8 mouse cellular contexts compared by ENCODE assay signal in genomic region chr19:23687296-23688021, GRCm38 (mm10). TPM values are rescaled to one million over a fixed set of nuclear protein-coding genes. Genes with fewer than 3 reads are reported as not detected.
A peak's percentile ranks its signal among the peaks of the same experiment; 100 is the strongest.
DNase-seq lines count a peak whose midpoint lies in the region; ATAC-seq and TF ChIP-seq lines count a peak whose summit lies in the region.

Gene Ptar1, plus strand, starts transcription at chr19:23687429.

- peak within 1 kb of the TSS; percentile 92 for H3K9ac ChIP-seq in forebrain, embryonic 14.5 days (ENCODE audit: low read length)
- H3K9ac ChIP-seq in neural tube, embryonic 15.5 days (replicated peaks), result peak within 1 kb of the TSS; percentile 96

- no peak for ATAC-seq in G1E (ENCODE audit: extremely low read depth, insufficient number of reproducible peaks, low FRiP score, poor library complexity, severe bottlenecking)
- peak; percentile 94 for ATAC-seq in forebrain, embryonic 14.5 days
- ATAC-seq in neural tube, embryonic 15.5 days (ENCODE audit: low FRiP score), result peak; percentile 95

- H3K4me1 ChIP-seq in G1E (ENCODE audit: insufficient read depth, low read depth, low read length), result peaks cover 9% of the 10 kb centered on the region
- H3K4me1 ChIP-seq in forebrain, embryonic 14.5 days (ENCODE audit: control insufficient read depth, insufficient read depth, low read length), result peaks cover 6% of the 10 kb centered on the region; the same call in 1 of the 2 replicates
- no peaks in the 10 kb centered on the region for H3K4me1 ChIP-seq in lung, adult 2 months (ENCODE audit: control insufficient read depth, insufficient read depth, low read length)
- H3K4me1 ChIP-seq in neural tube, embryonic 15.5 days, result peaks cover 19% of the 10 kb centered on the region

- peaks cover 9% of the 10 kb centered on the region for H3K36me3 ChIP-seq in G1E (replicated peaks)
- no peaks in the 10 kb centered on the region for H3K36me3 ChIP-seq in forebrain, embryonic 14.5 days (ENCODE audit: control insufficient read depth, insufficient read depth, low read length)
- H3K36me3 ChIP-seq in neural tube, embryonic 15.5 days, result no peaks in the 10 kb centered on the region

- no peaks in the 10 kb centered on the region for H3K9me3 ChIP-seq in G1E (replicated peaks)
- no peaks in the 10 kb centered on the region for H3K9me3 ChIP-seq in forebrain, embryonic 14.5 days (replicated peaks; ENCODE audit: control insufficient read depth, low read length)
- no peaks in the 10 kb centered on the region for H3K9me3 ChIP-seq in neural tube, embryonic 15.5 days (replicated peaks)

- peak within 1 kb of the TSS; percentile 71 for H3K4me2 ChIP-seq in forebrain, embryonic 14.5 days (ENCODE audit: low read length)
- H3K4me2 ChIP-seq in neural tube, embryonic 15.5 days, result peak within 1 kb of the TSS; percentile 76

- no peak for TF ChIP-seq CTCF in G1E (IDR thresholded peaks at IDR 0.05; ENCODE audit: low read depth, low read length)
- no peak for TF ChIP-seq CTCF in lung, adult 2 months (IDR thresholded peaks at IDR 0.05; ENCODE audit: insufficient read depth, low read length)

- peak; percentile 97 for DNase-seq in G1E (ENCODE audit: low spot score)
- DNase-seq in cerebellum, adult 11 months, result peak; percentile 88
- peak; percentile 88 for DNase-seq in forebrain, embryonic 14.5 days (ENCODE audit: low spot score)
- peak; percentile 87 for DNase-seq in heart, postnatal 25 days (ENCODE audit: low spot score)
- DNase-seq in layer of hippocampus, adult 18-20 months (ENCODE audit: low spot score in 2 of 2), result peak; percentile 73 to 87
- DNase-seq in lung, adult 2 months, result peak; percentile 95
- peak; percentile 96 for DNase-seq in testis, postnatal 10 days (ENCODE audit: low spot score)

- intact Hi-C loops in heart, postnatal 25 days (cut with DNase I), result loop anchor here (1.0 to 10.0 kb wide), 3 partner anchors 71 to 595 kb away; partner anchors contain the start of genes Apba1, Fam189a2 and Fxn

- peak within 1 kb of the TSS; percentile 96 for H3K4me3 ChIP-seq in G1E (ENCODE audit: low read depth, low read length)
- peak within 1 kb of the TSS; percentile 77 for H3K4me3 ChIP-seq in forebrain, embryonic 14.5 days (ENCODE audit: low read depth, low read length)
- peak within 1 kb of the TSS; percentile 67 for H3K4me3 ChIP-seq in lung, adult 2 months (replicated peaks; ENCODE audit: extremely low read depth, low read depth, low read length)
- peak within 1 kb of the TSS; percentile 89 for H3K4me3 ChIP-seq in neural tube, embryonic 15.5 days (replicated peaks)

- H3K27me3 ChIP-seq in G1E (ENCODE audit: insufficient read depth, low read length), result no peaks in the 10 kb centered on the region
- H3K27me3 ChIP-seq in forebrain, embryonic 14.5 days (replicated peaks; ENCODE audit: control insufficient read depth, insufficient read depth, low read length), result no peaks in the 10 kb centered on the region
- H3K27me3 ChIP-seq in neural tube, embryonic 15.5 days (replicated peaks), result no peaks in the 10 kb centered on the region

- peak; percentile 87; the same call in 1 of the 2 replicates for TF ChIP-seq POLR2A in lung, adult 2 months (IDR thresholded peaks at IDR 0.05; ENCODE audit: borderline replicate concordance, extremely low read depth, low read depth, low read length)

- H3K27ac ChIP-seq in forebrain, embryonic 14.5 days (ENCODE audit: low read depth, low read length), result peak within 1 kb of the TSS; percentile 88
- H3K27ac ChIP-seq in neural tube, embryonic 15.5 days (replicated peaks), result peak within 1 kb of the TSS; percentile 98

- under 1% methylated on average over 84 of the region's 93 CpGs for WGBS in forebrain, embryonic 14.5 days
- WGBS in lung, adult 2 months, result under 1% methylated on average over 91 of the region's 93 CpGs
- WGBS in neural tube, embryonic 15.5 days, result under 1% methylated on average over 92 of the region's 93 CpGs

RNA-seq across cellular contexts. Expression of gene Ptar1, which starts in this region (rescaled TPM):
- total RNA-seq in G1E (2014; fragmentation: Nextera tagmentation), result 25.4 and 26.7 TPM in 2 replicates
- 16.8 and 19.9 TPM in 2 replicates for total RNA-seq in G1E (2017)
- polyA plus RNA-seq in G1E (2012), result 0.45 and 0.63 TPM in 2 replicates
- polyA plus RNA-seq in forebrain, embryonic 14.5 days (2014; fragmentation: Nextera tagmentation; extraction: Ambion mirVana), result 5.5 and 7.1 TPM in 2 replicates
- 10 to 100 TPM; 21.0 to 23.0 TPM for total RNA-seq in heart, postnatal 25 days (2021)
- total RNA-seq in layer of hippocampus, adult 18-20 months (2021), result 10 to 100 TPM; 36.1 to 39.3 TPM
- 2.9 and 6.7 TPM in 2 replicates for polyA plus RNA-seq in lung, adult 2 months (2012; rRNA removed)
- 4.6 and 5.0 TPM in 2 replicates for polyA plus RNA-seq in neural tube, embryonic 15.5 days (2015; fragmentation: Nextera tagmentation; extraction: Ambion mirVana)
